Mouse (Mus musculus) heart, postnatal 0 days (tissue): Measurements from ENCODE around the gene G530012D18Rik. TPM values are rescaled to one million over a fixed set of nuclear protein-coding genes. Genes with fewer than 3 reads are reported as not detected.

Source experiments
- polyA plus RNA-seq: library from polyadenylated mRNA; unstranded; fragments of >200 nt; fragmentation: Nextera tagmentation; extraction: Ambion mirVana; gene quantifications from 2 replicates; pipeline ENCODE4 v1.2.1, GENCODE M21; 2015
- total RNA-seq: library from RNA; depleted of rRNA; stranded (reverse); fragments of >200 nt; gene quantifications from 2 replicates; pipeline ENCODE4 v1.2.3, GENCODE M21; 2014; ENCODE audit warnings: low replicate concordance; rRNA removed

G530012D18Rik gene
- total and polyA plus RNA-seq, 2 experiments from 2014 or later = not detected

Other genes with a start within 250 kb of the G530012D18Rik start
- gene Sp110, start 23.1 kb downstream of the G530012D18Rik start, total RNA-seq = 1.2 and 11.2 TPM in 2 replicates
- 2.9 and 3.6 TPM in 2 replicates for gene Sp110, start 23.1 kb downstream of the G530012D18Rik start, polyA plus RNA-seq
- gene Sp140, start 24.7 kb downstream of the G530012D18Rik start, total RNA-seq = 10.4 and 10.6 TPM in 2 replicates
- gene Sp140, start 24.7 kb downstream of the G530012D18Rik start, polyA plus RNA-seq = 0.88 and 1.2 TPM in 2 replicates
- gene Sp100, start 74.3 kb downstream of the G530012D18Rik start, total RNA-seq = 9.2 and 14.8 TPM in 2 replicates
- 5.6 and 7.2 TPM in 2 replicates for gene Sp100, start 74.3 kb downstream of the G530012D18Rik start, polyA plus RNA-seq
- 3.0 TPM in 1 of 2 replicates, not detected in the other for gene A630001G21Rik, start 203.0 kb downstream of the G530012D18Rik start, total RNA-seq
- 0.60 and 0.91 TPM in 2 replicates for gene A630001G21Rik, start 203.0 kb downstream of the G530012D18Rik start, polyA plus RNA-seq
- gene Cab39, start 217.8 kb downstream of the G530012D18Rik start, total RNA-seq = 102 and 138 TPM in 2 replicates
- 20.0 and 21.3 TPM in 2 replicates for gene Cab39, start 217.8 kb downstream of the G530012D18Rik start, polyA plus RNA-seq